Mouse (Mus musculus): ENCODE data around the gene Pdzd2. TPM values are rescaled to one million over a fixed set of nuclear protein-coding genes. Genes with fewer than 3 reads are reported as not detected.
A peak's percentile ranks its signal among the peaks of the same experiment; 100 is the strongest.

Gene Pdzd2
- total RNA-seq, 2 experiments from 2014 or later, result 63.9 to 67.7 TPM

DNA sequence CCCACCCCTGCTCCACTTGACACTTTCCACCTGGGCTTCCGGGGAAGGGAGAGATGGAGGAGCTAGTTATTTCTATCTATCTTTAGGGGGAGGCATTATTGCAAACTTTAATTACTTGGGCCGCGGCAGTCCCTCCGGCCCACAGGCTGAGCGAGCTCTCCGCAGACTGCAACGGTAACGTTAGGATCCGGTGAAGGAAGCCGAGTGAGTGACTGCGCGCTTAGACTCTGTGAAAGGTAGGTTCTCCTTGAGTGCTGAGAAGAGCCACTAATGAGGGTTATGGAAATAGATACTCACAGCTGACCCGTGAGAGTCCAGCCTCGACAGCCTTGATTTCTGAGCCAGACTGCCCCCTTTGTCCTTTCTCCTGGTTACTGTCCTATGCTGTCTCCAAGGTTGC lies 20.9 kb downstream of the Pdzd2 start:
- no peak overlapping the region for H3K4me3 ChIP-seq
- no peak overlapping the region for H3K27ac ChIP-seq
- no peak for TF ChIP-seq CTCF (conservative IDR thresholded peaks at IDR 0.05)
- no peak for DNase-seq (ENCODE audit: low spot score in 2 of 2)

DNA sequence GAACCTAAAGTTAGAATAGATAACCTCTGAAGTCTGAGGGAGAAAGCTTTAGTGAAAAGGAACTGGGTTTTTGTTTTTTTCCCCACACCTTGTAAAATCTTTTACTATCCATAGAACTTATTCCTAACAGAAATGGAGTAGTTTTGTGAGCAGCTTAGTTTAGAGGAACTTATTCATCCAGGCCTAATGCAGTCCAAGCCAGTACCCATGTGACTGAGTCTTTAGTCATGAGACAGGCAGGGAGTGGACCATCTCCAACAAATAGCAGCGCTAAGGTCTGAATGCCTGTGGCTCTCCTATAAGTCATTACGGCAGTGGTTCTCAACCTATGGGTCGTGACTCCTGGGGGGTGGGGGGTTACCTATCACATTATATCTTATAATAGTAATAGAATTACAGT lies 22.3 kb downstream of the Pdzd2 start:
- no peak for TF ChIP-seq CTCF (conservative IDR thresholded peaks at IDR 0.05)

DNA sequence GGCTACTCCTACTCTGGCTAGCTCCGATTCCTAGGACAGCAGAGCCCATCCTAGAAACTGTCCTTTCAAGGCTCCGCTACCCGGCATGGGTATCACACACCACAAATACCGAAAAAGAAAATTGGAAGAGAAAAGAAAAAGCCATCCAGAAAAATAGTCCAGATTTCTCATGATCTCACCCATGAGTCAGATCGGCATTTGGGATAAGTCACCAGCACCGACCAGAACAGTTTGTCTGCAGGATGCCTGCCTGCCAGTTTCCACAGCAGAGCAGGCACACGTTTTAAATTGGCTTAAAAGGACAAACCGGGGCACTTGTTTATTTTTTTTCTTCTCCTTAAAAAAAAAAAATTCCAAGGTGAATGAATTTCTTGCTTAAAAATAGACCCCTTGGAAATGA lies 22.8 kb downstream of the Pdzd2 start:
- DNase-seq (ENCODE audit: low spot score in 2 of 2), result peak; percentile 25 to 33
- no peak for TF ChIP-seq CTCF (conservative IDR thresholded peaks at IDR 0.05)
- Histone ChIP-seq H3K27ac (peak overlapping the region; percentile 77), H3K4me3 (no peak overlapping the region)

More for the DNA sequence above, 22.3 kb downstream of the Pdzd2 start:
- H3K4me3 ChIP-seq, result no peak overlapping the region
- H3K27ac ChIP-seq, result peak overlapping the region; percentile 77; the same call in 1 of the 2 replicates
- no peak for DNase-seq (ENCODE audit: low spot score in 2 of 2)

DNA sequence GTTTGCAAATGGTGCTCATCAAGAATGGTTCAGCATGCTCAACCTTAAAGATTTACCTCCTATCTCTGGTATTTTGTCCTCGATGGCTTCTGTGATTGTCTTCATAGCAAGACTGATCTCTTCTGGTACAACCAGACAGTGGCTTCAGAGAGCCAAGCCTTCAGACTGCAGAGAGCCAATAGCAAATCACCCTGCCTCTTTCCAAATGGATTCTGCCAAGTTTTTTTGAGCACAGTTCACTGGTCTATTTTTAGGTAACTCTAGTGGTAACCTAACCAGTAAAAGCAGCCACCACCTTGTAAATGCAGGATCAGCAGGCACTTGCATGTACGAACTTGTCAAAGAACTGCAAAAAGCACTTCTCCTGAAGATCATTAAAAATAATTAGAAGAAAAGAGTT lies 25.4 kb downstream of the Pdzd2 start:
- H3K4me3 ChIP-seq, result no peak overlapping the region
- no peak for DNase-seq (ENCODE audit: low spot score in 2 of 2)
- peak overlapping the region; percentile 77 for H3K27ac ChIP-seq
- TF ChIP-seq CTCF (conservative IDR thresholded peaks at IDR 0.05), result no peak

DNA sequence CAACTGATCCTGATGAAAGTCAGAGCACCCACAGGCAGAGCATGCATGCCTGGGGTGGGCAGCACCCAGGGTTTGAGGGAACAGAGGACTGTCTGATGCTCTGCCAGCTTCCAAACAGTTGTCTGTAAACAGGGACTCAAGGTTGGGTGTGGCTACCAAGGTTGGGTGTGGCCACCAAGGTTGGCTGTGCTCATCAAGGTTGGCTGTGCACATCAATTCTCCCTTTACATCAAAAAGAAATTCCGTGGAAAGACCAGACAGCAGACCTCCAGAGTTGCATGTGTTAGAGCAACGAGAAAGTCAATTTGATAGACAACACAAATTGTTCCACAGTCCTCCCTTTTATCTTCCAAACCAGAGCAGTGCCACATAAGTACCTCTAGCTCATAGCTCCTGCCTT lies 26.5 kb downstream of the Pdzd2 start:
- no peak for TF ChIP-seq CTCF (conservative IDR thresholded peaks at IDR 0.05)
- H3K4me3 ChIP-seq, result no peak overlapping the region
- H3K27ac ChIP-seq, result peak overlapping the region; percentile 77
- no peak for DNase-seq (ENCODE audit: low spot score in 2 of 2)

DNA sequence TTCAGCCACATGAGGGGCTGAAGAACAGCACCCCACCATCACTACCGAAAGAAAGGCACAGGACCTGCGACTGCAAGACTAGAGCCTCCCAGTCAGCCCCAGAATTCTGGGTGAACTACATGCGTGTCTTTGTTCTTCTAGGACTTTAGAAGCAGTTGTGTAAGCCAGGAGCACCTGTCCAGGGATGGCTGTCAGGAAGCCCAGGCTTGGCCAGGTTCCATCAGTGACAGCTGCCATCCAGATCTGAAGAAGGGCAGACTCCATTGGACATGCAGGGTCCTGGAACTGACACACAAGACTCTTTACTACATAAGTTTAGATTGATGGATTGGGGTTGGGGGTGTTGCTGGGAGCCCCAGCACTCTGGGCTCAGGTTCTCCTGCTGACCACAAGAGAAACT lies 29.7 kb downstream of the Pdzd2 start:
- no peak for TF ChIP-seq CTCF (conservative IDR thresholded peaks at IDR 0.05)
- H3K27ac ChIP-seq, result no peak overlapping the region
- DNase-seq (ENCODE audit: low spot score in 2 of 2), result no peak
- H3K4me3 ChIP-seq, result no peak overlapping the region

DNA sequence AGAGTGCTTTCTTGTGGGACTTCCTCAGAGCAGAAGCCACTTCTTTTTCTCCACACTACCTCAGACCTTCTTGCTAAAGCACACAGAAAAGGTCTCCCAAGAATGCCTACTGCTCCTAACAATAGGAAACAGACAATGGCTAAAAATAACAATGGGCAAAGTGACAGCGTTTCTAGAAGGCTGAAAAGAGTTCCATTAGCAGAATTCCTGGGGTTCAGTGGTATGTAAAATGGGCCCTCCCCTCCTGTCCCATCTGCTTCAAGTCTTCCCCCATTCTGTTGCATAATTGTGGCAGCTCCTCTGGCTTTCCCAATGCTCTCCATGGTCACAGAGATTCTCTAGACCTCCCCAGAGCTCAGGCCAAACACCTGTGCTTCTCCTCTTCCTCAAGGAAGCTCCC lies 31.4 kb downstream of the Pdzd2 start:
- Histone ChIP-seq H3K4me3 (no peak overlapping the region), H3K27ac (no peak overlapping the region)
- TF ChIP-seq CTCF (conservative IDR thresholded peaks at IDR 0.05), result no peak
- DNase-seq (ENCODE audit: low spot score in 2 of 2), result no peak

DNA sequence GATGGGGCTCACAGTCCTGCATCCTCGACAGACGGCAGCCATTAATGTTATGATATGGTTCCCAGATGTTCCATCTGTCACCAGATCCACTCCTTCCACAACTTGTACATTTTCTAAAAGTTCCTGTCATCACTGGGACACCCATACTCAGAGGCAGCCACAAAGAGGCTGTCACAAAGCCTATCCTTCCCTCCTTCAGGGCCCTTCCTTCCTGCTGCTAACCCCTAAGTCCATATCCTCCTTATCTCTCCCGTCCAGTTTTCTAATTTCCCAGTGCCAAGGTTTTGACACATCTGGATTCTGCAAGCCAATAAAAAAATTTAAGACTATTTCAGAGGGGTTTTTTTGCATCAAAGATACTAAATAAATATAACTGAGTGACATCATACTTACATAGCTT lies 32.8 kb downstream of the Pdzd2 start:
- Histone ChIP-seq H3K27ac (no peak overlapping the region), H3K4me3 (no peak overlapping the region)
- no peak for DNase-seq (ENCODE audit: low spot score in 2 of 2)
- TF ChIP-seq CTCF (conservative IDR thresholded peaks at IDR 0.05), result no peak

DNA sequence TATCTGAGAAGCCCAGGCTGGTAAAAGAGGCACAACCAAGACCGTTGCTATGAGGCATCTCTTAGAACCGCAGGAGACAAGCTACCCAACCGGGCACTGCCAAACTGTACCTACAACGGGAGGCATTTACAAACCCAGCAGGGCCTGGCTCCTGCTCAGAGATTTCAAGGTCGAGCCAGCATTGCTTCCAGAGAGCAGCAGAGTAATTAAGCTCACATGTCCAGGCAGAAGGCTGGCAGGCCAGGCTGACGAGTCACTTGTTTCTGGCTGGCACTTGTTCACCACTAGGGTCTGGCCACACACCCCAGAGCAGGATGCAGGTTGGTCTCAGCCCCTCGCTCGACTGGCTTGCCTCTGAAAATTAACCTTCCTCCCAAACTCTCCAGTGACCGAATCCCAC lies 39.4 kb downstream of the Pdzd2 start:
- DNase-seq (ENCODE audit: low spot score in 2 of 2), result peak in 1 of 2 experiments; percentile 27
- peak; percentile 39 for TF ChIP-seq CTCF (conservative IDR thresholded peaks at IDR 0.05)
- no peak overlapping the region for H3K4me3 ChIP-seq

DNA sequence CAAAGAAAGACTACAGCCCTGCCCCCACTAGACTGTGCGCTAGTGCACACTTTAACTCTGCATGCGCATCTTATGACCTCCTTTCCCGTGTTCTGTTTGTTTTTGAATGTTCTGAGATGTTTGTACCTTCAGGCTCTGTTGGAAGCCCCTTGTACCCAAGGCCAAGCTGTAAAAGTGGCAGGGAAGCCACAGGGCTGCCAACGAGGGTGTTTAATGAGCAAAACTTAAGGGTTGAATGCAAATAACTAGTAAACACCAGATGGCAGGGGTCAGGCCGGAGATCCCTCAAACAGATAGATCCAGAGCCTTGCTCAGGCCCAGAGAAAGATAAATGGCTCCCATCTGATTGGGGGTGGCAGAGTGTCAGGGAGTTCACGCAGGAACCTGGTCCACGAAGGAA lies 42.0 kb downstream of the Pdzd2 start:
- TF ChIP-seq CTCF (conservative IDR thresholded peaks at IDR 0.05), result no peak
- no peak for DNase-seq (ENCODE audit: low spot score in 2 of 2)
- Histone ChIP-seq H3K27ac (no peak overlapping the region), H3K4me3 (no peak overlapping the region)

More for the DNA sequence above, 39.4 kb downstream of the Pdzd2 start:
- H3K27ac ChIP-seq, result no peak overlapping the region

DNA sequence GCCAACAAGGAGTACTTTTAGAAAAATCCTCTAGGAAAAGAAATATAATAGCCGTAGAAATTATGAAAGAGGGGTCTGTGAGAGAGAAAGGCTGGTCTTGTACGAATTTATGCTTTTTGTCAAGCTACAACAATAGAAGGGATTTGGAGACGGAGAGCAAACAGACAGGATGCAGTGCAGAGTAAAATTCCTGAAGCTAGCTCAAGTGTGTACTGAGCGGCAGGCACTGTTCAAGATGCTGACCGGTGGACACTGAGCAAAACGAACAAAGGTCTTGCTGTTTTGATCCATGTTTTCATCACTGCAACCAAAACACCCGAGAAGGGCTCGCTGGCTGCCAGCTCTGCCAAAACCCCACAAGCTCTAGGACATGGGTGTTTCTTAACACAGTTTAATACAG lies 42.8 kb downstream of the Pdzd2 start:
- DNase-seq (ENCODE audit: low spot score in 2 of 2), result no peak
- no peak for TF ChIP-seq CTCF (conservative IDR thresholded peaks at IDR 0.05)
- H3K27ac ChIP-seq, result no peak overlapping the region
- no peak overlapping the region for H3K4me3 ChIP-seq

DNA sequence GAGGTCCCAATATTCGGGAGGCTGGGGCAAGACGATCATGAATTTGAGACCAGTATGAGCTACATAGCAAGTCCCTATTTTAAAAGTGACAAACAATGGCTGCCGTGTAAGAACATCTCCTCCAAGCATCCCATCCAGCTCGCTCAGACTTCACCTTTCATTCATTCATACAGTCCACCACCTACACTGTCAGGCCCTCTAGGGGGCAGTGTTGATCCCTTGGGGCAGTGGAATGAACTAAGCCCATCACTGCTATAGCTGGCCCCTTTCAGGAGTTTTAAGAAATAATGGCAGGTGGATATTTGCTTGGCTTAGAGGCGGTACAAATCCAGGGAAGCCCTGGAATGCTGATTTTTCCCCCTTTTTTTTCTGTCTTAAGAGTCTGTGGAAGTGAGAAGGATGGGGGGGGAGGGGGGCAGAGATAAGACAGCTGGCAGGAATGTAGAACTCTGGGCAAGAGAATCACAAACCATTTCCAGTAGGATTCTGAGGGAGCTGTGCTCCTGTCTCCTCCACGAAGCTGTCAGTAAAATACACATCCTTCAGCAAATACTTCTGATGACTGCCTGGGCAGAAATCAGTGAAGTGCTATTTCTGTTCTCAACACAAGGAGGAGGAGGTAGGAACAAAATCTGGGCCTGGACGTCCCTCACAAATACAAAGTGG lies 49.9 kb downstream of the Pdzd2 start:
- TF ChIP-seq CTCF (conservative IDR thresholded peaks at IDR 0.05), result peak; percentile 68
- DNase-seq (ENCODE audit: low spot score in 2 of 2), result no peak
- Histone ChIP-seq H3K27ac (no peak overlapping the region), H3K4me3 (no peak overlapping the region)

DNA sequence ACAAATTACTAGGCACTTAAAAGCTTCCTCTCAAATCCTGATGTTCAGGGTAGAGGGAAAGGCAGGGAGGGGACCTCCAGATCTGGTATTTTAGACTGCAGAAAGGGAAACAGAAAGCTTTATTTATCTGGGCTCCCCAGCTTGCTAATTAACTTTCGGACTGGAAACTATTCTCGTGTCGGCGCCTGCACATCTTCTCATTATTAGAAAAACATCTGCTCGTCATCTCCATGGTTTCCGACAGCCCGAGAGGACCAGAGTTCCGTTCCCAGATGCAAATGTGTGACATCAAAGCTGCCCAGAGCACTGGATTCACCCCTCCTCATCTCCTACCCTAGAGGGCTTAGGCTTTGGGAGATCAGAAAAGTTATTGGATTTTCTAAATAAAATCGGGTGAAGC lies 57.2 kb downstream of the Pdzd2 start:
- no peak for TF ChIP-seq CTCF (conservative IDR thresholded peaks at IDR 0.05)
- no peak overlapping the region for H3K27ac ChIP-seq

DNA sequence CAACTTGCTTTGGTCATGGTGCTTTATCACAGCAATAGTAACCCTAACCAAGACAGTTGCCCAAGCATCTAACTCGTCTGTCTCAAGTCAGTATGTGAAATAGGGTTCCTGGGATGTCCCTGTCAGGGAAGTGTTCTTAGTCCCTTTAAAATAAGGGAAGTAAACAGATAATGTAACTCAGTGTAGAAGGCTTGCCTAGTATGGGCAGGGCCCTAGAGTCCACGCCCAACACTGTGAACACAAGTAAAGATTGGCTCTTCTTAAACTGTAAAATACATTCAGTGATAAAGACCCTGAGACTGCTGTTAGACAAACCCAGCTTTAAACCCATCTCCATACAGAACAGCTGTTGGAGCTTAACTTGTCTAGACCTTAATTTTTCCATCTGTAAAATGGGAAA lies 57.8 kb downstream of the Pdzd2 start:
- TF ChIP-seq CTCF (conservative IDR thresholded peaks at IDR 0.05), result no peak
- Histone ChIP-seq H3K27ac (no peak overlapping the region), H3K4me3 (no peak overlapping the region)
- DNase-seq (ENCODE audit: low spot score in 2 of 2), result no peak

More for the DNA sequence above, 57.2 kb downstream of the Pdzd2 start:
- H3K4me3 ChIP-seq, result no peak overlapping the region
- no peak for DNase-seq (ENCODE audit: low spot score in 2 of 2)

Measured in layer of hippocampus, adult 2 months (tissue).